Mouse (Mus musculus) gastrocnemius, postnatal 10 days (tissue): Measurements from ENCODE around the gene Gm49358. TPM values are rescaled to one million over a fixed set of nuclear protein-coding genes. Genes with fewer than 3 reads are reported as not detected.

Source experiments
- DNase-seq: peaks from one replicate; pipeline ENCODE4 v3.0.0; 2021; ENCODE audit warnings: mixed read lengths
- total RNA-seq, 2 experiments: library from RNA; stranded (reverse); gene quantifications; 2 replicates each; pipeline ENCODE4 v1.2.3; 2021

Gm49358 gene
- total RNA-seq, 2 experiments from 2014 or later: 6.6 to 10.8 TPM

- no peak for DNase-seq
Observed at GRCm38 (mm10) chr10:86872591-86872990, 108.8 kb downstream of the Gm49358 start.

- no peak for DNase-seq
Observed at GRCm38 (mm10) chr10:86878721-86879120, 114.9 kb downstream of the Gm49358 start.

- peak; percentile 57 for DNase-seq
Observed at GRCm38 (mm10) chr10:86880071-86880806, 116.5 kb downstream of the Gm49358 start.

GRCm38 (mm10) chr10:86881448-86881847, 117.7 kb downstream of the Gm49358 start:
- DNase-seq: no peak

Other genes with a start within 250 kb of the Gm49358 start
- 100 to 1,000 TPM; 155 to 192 TPM for gene Hsp90b1, start 58.5 kb upstream of the Gm49358 start, total RNA-seq
- 1 to 10 TPM; 1.6 to 2.8 TPM for gene Ttc41, start 58.2 kb upstream of the Gm49358 start, total RNA-seq
- gene Nt5dc3, start 15.0 kb downstream of the Gm49358 start, total RNA-seq: 10 to 100 TPM; 19.0 to 25.8 TPM
- under 1 TPM; 0.47 to 0.86 TPM for gene Stab2, start 244.1 kb downstream of the Gm49358 start, total RNA-seq